Mouse (Mus musculus) heart, embryonic 15.5 days (tissue): ENCODE measurements around the gene Mymk. TPM values are rescaled to one million over a fixed set of nuclear protein-coding genes. Genes with fewer than 3 reads are reported as not detected.
A peak's percentile ranks its signal among the peaks of the same experiment; 100 is the strongest.

Source experiments
- ATAC-seq: fragments of 200-750 bp; cut with Nextera tagmentation; replicated peaks from 2 replicates; pipeline ENCODE4 v1.8.0; 2017; ENCODE audit warnings: low read depth, moderate TSS enrichment; ENCODE audit not compliant: insufficient number of reproducible peaks, insufficient read depth, low FRiP score
- H3K27ac ChIP-seq: fragments of 300-500 bp; sonication (generic); 2 replicates; pipeline ENCODE4 v1.5.1; 2015; ENCODE audit warnings: mild to moderate bottlenecking, inconsistent platforms
- H3K27me3 ChIP-seq: fragments of 300-500 bp; sonication (generic); 2 replicates; pipeline ENCODE4 v1.6.1; 2015; ENCODE audit warnings: inconsistent platforms
- H3K36me3 ChIP-seq: fragments of 300-500 bp; sonication (generic); 2 replicates; pipeline ENCODE4 v1.6.1; 2015; ENCODE audit warnings: mild to moderate bottlenecking, inconsistent platforms
- H3K4me1 ChIP-seq: fragments of 300-500 bp; sonication (generic); replicated peaks from 2 replicates; pipeline ENCODE4 v1.6.1; 2015; ENCODE audit warnings: inconsistent platforms
- H3K4me2 ChIP-seq: fragments of 300-500 bp; sonication (generic); 2 replicates; pipeline ENCODE4 v1.6.1; 2015; ENCODE audit warnings: inconsistent platforms, mild to moderate bottlenecking, moderate library complexity
- H3K4me3 ChIP-seq: fragments of 300-500 bp; sonication (generic); 2 replicates; pipeline ENCODE4 v1.5.1; 2015; ENCODE audit warnings: mild to moderate bottlenecking, inconsistent platforms
- H3K9ac ChIP-seq: fragments of 300-500 bp; sonication (generic); 2 replicates; pipeline ENCODE4 v1.6.1; 2015; ENCODE audit warnings: mild to moderate bottlenecking, inconsistent platforms
- H3K9me3 ChIP-seq: fragments of 300-500 bp; sonication (generic); replicated peaks from 2 replicates; pipeline ENCODE4 v1.6.1; 2016; ENCODE audit warnings: inconsistent platforms
- WGBS: fragments of 180-500 bp; shearing (Covaris S2); methylation state at CpG from one replicate; pipeline ENCODE4 v1.1.7; 2015; ENCODE audit warnings: mixed read lengths; 5-methylcytosine and 5-hydroxymethylcytosine counted together
- polyA plus RNA-seq: library from polyadenylated mRNA; unstranded; fragments of >200 nt; fragmentation: Nextera tagmentation; extraction: Ambion mirVana; gene quantifications from 2 replicates; pipeline ENCODE4 v1.2.1, GENCODE M21; 2015

Mymk gene
- polyA plus RNA-seq, 1 experiment from 2014 or later: 0.18 TPM

DNA sequence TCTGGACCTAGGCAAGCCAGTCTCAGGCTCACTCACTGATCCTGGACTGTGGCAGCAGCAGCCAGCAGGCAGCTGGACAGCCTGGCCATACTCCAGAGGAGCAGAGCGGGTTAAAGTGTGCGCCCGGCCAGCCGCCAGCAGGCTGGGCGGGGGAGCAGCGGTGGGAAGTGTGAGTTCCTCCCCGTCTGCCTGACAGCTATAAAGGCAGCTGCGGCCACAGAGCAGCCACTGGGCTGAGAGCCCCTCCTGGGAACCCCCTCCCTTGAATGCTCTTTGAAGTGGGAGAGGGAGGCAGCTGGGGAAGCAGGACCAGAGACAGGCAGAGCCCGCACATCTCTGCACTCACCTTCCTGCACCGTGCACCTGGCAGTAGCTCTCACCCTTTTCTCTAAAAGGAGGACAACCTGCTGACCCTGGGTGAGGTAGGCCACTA lies 7.2 kb upstream of the Mymk start, which contains the start of gene Adamtsl2:
TSS of gene Adamtsl2 (plus strand) at position 228 of the 433 bp plus-strand sequence.
- Histone ChIP-seq H3K4me1 (peaks cover 50% of the 10 kb centered on the region), H3K36me3 (no peaks in the 10 kb centered on the region), H3K27me3 (peaks cover 11% of the 10 kb centered on the region), H3K9ac (peak within 1 kb of the TSS; percentile 20; the same call in 1 of the 2 replicates), H3K27ac (peak within 1 kb of the TSS; percentile 51), H3K4me2 (peak within 1 kb of the TSS; percentile 51), H3K9me3 (no peaks in the 10 kb centered on the region), H3K4me3 (peak within 1 kb of the TSS; percentile 28)
- ATAC-seq: peak; percentile 87
- 1% methylated on average over 10 of the region's 10 CpGs for WGBS

DNA sequence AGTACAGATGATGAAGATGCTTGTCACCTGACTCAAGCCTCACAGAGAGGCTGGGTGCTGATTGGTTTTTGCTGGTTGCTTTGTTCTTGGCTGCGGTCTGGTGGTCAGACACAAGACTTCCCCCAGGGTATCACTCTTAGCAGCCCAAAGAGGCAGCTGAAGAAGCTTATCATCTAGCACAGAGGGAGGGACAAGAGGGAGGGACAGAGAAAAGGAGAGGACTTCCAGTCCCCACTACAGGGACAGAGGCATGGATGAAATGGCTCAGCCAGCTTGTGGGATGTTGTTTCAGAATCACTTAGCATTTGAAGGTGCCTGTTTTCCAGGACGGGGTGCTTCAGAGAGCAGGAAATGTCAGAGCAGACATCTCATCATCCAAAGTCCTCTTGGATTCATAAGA lies 6.3 kb upstream of the Mymk start:
- H3K4me2 ChIP-seq: peak overlapping the region; percentile 51; the same call in 1 of the 2 replicates
- H3K27me3 ChIP-seq: peaks cover 11% of the 10 kb centered on the region
- ATAC-seq: no peak
- no peak overlapping the region for H3K4me3 ChIP-seq
- H3K4me1 ChIP-seq: peaks cover 48% of the 10 kb centered on the region
- H3K27ac ChIP-seq: 0 out of 2 replicates have a peak overlapping the region, but pooled peaks have one; percentile 51
- 25% methylated on average over 2 of the region's 2 CpGs for WGBS
- no peak overlapping the region for H3K9ac ChIP-seq
- H3K9me3 ChIP-seq: no peaks in the 10 kb centered on the region
- no peaks in the 10 kb centered on the region for H3K36me3 ChIP-seq

DNA sequence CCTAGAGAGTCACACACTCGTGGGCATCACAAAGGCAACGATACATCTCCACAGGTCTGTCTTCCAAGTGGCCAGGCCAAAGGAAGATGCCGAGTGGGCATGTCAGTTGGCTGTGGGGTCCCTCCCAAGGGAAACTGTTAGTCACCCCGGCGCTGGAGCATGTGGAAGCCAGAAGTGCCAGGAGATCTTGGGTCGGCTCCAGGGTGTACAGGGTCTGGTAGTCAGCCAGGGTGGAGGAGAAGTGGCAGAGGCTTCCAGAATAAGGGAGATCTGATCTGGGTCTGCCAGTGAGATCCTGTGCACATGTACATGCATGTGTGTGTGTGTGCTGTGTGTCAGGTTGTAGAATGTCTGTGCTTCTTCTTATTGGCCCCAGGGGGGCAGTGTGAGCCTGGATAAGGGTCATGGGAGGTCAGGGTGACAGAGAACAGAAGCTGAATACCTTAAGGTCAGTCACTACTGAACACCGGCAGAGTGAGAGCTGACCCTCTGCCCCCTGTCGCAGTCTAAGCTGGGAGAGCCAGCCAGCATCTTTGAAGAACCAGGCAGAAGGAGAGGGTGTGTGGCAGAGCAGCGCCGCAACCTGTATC lies 5.8 kb upstream of the Mymk start:
- Histone ChIP-seq H3K4me3 (no peak overlapping the region), H3K9me3 (no peaks in the 10 kb centered on the region), H3K36me3 (no peaks in the 10 kb centered on the region), H3K4me1 (peaks cover 48% of the 10 kb centered on the region), H3K27me3 (peaks cover 11% of the 10 kb centered on the region), H3K9ac (no peak overlapping the region), H3K27ac (no peak overlapping the region), H3K4me2 (no peak overlapping the region)
- 59% methylated on average over 10 of the region's 10 CpGs for WGBS
- no peak for ATAC-seq

DNA sequence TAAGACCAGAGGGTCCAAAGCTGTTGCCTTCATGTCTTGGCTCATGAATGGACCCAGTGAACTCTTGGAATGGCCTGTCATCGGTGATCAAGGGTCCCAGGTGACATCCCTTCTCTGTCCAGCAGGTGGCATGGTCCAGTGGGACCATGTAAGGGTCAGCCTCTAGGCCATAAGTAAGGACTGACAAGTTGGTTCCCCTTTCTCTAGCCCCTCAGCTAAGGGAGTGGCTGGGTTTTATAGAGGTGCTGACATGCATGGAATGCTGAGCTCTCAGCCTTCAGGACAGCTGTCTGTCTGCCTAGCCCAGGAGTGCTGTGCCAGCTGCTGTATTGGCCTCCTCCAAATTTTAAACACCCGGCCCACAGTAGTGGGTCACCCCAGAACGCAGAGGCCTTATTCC lies 3.5 kb upstream of the Mymk start:
- Histone ChIP-seq H3K36me3 (no peaks in the 10 kb centered on the region), H3K4me3 (no peak overlapping the region), H3K9ac (no peak overlapping the region), H3K4me1 (peaks cover 60% of the 10 kb centered on the region), H3K27me3 (peaks cover 6% of the 10 kb centered on the region), H3K27ac (no peak overlapping the region), H3K9me3 (no peaks in the 10 kb centered on the region), H3K4me2 (no peak overlapping the region)
- WGBS: 63% methylated on average over 3 of the region's 3 CpGs
- no peak for ATAC-seq

DNA sequence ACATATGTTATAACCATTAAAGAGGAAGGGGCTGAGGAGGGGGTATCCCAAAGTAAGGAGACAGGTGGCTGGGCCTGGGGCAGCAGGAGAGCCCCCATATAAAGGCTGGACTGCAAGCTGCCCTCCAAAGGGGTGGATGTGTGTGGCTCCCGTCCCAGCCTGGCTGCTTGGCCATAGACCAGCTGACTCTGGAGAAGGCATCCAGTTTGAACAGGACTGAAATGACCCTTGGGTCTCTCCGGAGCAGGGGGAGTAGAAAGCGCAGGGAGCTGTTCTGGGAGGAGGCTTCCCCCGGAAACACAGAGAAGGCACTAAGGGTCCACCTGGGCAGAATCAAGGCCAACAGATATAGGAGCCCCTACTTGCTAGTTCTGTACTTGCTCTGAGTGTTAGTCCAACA lies 2.8 kb upstream of the Mymk start:
- Histone ChIP-seq H3K27ac (no peak overlapping the region), H3K4me3 (no peak overlapping the region), H3K27me3 (no peaks in the 10 kb centered on the region; the same call in none of the 2 replicates), H3K9me3 (no peaks in the 10 kb centered on the region), H3K4me1 (peaks cover 57% of the 10 kb centered on the region), H3K9ac (no peak overlapping the region), H3K4me2 (no peak overlapping the region), H3K36me3 (no peaks in the 10 kb centered on the region)
- ATAC-seq: no peak
- 69% methylated on average over 4 of the region's 4 CpGs for WGBS

DNA sequence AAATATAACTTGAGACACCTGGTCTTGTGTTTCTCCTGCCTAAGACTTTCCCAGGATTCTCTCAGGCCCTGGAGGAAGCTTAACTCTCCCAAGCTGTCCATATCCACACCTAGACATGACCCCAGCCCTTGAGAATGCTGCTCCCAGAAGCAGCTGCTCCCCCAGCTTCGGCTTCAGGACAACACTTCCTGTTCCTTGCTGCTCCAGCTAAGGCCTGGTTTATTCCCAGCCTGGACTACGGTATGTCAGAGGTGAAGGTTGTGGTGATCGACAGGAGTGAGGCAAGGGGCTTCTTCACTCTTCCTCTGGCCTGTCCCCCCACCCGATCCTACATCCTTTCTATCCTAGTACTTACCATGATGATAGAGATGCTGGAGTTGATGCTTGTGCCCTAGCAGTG lies 1.4 kb upstream of the Mymk start:
- peaks cover 43% of the 10 kb centered on the region for H3K4me1 ChIP-seq
- H3K27ac ChIP-seq: no peak overlapping the region
- H3K9ac ChIP-seq: no peak overlapping the region
- H3K36me3 ChIP-seq: no peaks in the 10 kb centered on the region
- WGBS: 58% methylated on average over 4 of the region's 4 CpGs
- no peaks in the 10 kb centered on the region; the same call in none of the 2 replicates for H3K27me3 ChIP-seq
- no peaks in the 10 kb centered on the region for H3K9me3 ChIP-seq
- H3K4me3 ChIP-seq: no peak overlapping the region
- ATAC-seq: no peak
- no peak overlapping the region for H3K4me2 ChIP-seq

DNA sequence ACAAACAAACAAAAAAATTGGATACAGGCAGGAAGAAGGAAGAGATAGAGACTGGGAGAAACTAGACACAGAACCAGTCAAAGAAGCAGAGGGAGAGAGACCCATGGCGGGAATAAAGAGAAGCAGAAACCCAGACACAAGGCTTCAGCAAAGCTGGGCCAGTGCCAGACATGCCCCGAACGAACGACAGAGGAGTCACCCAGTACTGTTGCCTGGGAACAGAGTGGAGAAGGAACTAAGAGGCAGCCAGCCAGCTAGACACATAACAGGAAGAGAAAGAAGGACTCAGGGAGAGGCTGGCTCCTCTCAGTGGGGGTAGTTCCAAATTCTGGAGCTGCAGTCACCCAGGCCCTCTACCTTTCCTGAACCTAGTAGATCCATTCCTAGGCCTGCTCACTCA lies 842 bp downstream of the Mymk start:
- H3K4me2 ChIP-seq: no peak overlapping the region
- peak; percentile 74 for ATAC-seq
- no peaks in the 10 kb centered on the region for H3K36me3 ChIP-seq
- H3K27me3 ChIP-seq: no peaks in the 10 kb centered on the region
- H3K9me3 ChIP-seq: no peaks in the 10 kb centered on the region
- peaks cover 32% of the 10 kb centered on the region for H3K4me1 ChIP-seq
- H3K4me3 ChIP-seq: no peak overlapping the region
- WGBS: 4% methylated on average over 4 of the region's 4 CpGs
- H3K27ac ChIP-seq: peak overlapping the region; percentile 34; the same call in 1 of the 2 replicates
- H3K9ac ChIP-seq: no peak overlapping the region

DNA sequence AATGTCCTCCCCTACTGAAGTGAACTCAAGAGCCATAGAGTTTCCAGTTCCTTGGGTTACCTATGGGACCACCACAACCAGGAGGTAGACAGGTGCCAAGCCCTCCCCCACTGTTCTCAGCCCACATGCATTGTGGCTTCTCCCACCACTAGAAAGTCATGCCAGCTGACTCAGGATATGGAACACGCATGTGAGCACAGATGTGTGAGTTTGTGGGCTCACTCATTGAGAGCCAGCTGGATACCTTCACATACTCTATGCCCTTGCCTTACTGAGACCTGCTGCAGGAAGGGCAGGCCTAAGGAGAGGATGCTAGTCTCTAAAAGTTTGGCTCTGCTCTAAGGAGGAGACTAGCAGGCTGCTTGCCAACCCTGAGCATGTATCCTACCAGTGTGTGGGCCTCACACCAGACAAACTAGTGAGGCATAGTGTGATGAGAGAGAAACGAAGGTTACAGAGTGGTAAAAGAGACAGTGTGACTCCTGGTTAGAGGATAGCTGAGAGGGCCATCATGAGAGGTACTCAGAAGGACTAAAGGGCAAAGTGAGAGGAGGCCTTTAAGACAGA lies 1.6 kb downstream of the Mymk start:
- no peak overlapping the region for H3K4me3 ChIP-seq
- ATAC-seq: no peak
- H3K4me2 ChIP-seq: no peak overlapping the region
- H3K9ac ChIP-seq: no peak overlapping the region
- no peaks in the 10 kb centered on the region for H3K9me3 ChIP-seq
- H3K4me1 ChIP-seq: peaks cover 26% of the 10 kb centered on the region
- H3K36me3 ChIP-seq: no peaks in the 10 kb centered on the region
- H3K27ac ChIP-seq: no peak overlapping the region
- 74% methylated on average over 2 of the region's 2 CpGs for WGBS
- no peaks in the 10 kb centered on the region for H3K27me3 ChIP-seq

DNA sequence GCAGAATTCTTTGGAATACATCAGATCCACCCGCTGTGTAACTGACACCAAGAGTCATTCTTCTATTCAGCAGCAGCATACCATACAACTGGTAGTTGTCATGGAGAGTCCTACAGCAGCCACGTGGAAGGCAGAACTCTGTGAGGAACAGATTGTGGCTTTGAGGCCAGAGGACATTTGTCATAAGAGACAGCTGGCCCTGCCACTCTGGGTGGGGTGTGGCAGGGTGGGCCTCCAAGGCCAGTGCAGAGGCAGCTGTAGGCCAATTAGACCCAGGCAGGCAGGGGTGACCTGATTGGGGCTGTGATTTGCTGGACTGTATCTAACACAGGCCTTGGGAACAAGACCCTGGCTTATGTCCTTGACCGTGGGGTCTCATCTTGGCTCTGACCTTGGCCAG lies 2.3 kb downstream of the Mymk start:
- no peak overlapping the region for H3K4me2 ChIP-seq
- H3K9ac ChIP-seq: no peak overlapping the region
- H3K4me3 ChIP-seq: no peak overlapping the region
- no peaks in the 10 kb centered on the region for H3K36me3 ChIP-seq
- H3K4me1 ChIP-seq: peaks cover 19% of the 10 kb centered on the region
- H3K9me3 ChIP-seq: no peaks in the 10 kb centered on the region
- ATAC-seq: no peak
- 58% methylated on average over 3 of the region's 3 CpGs for WGBS
- H3K27ac ChIP-seq: no peak overlapping the region
- H3K27me3 ChIP-seq: no peaks in the 10 kb centered on the region

DNA sequence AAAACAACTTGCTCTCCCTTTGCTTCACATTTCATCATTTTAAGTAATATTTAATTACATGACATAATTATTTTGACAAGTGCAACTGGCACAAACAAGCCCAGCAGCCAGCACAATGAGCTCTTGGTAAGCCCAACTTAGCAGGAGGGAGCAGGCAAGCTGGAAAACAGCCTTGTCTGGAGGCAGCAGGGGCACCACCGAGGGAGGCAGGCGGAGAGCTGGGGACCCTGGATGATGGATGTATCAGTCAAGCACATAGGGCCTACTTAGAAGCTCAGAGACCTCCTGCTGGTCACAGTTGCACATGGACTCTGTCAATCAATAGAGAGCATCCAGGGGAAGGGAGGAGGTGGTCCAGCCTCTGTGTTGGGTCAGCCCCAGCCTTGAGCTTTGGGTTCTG lies 4.0 kb downstream of the Mymk start:
- H3K9me3 ChIP-seq: no peaks in the 10 kb centered on the region
- H3K4me2 ChIP-seq: no peak overlapping the region
- no peak overlapping the region for H3K27ac ChIP-seq
- H3K27me3 ChIP-seq: no peaks in the 10 kb centered on the region
- ATAC-seq: no peak
- H3K36me3 ChIP-seq: no peaks in the 10 kb centered on the region
- peaks cover 18% of the 10 kb centered on the region for H3K4me1 ChIP-seq
- 57% methylated on average over 2 of the region's 2 CpGs for WGBS
- H3K4me3 ChIP-seq: no peak overlapping the region
- H3K9ac ChIP-seq: no peak overlapping the region

DNA sequence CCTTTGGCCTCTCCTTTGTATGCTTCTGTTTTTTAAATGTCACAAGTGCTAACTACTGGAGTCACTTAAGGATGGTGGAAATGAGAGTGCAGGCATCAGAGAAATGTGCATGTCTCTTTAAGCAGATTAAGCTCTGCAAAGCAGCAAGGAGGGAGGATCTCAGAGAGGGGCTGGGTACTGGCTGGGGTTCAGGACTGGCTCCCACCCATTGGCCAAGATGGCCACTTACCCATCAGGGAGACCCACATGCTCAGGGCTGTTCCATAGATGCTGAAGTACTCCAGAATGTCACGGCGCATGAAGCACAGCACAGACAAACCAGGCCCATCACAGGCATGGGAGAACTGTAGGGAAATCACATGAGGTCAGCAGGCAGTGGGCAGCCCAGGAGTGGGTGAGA lies 4.9 kb downstream of the Mymk start:
- H3K27ac ChIP-seq: no peak overlapping the region
- no peak overlapping the region for H3K4me3 ChIP-seq
- H3K36me3 ChIP-seq: no peaks in the 10 kb centered on the region
- peaks cover 21% of the 10 kb centered on the region for H3K4me1 ChIP-seq
- no peak overlapping the region for H3K9ac ChIP-seq
- 94% methylated on average over 2 of the region's 2 CpGs for WGBS
- no peak overlapping the region for H3K4me2 ChIP-seq
- no peaks in the 10 kb centered on the region for H3K9me3 ChIP-seq
- no peaks in the 10 kb centered on the region for H3K27me3 ChIP-seq
- no peak for ATAC-seq

DNA sequence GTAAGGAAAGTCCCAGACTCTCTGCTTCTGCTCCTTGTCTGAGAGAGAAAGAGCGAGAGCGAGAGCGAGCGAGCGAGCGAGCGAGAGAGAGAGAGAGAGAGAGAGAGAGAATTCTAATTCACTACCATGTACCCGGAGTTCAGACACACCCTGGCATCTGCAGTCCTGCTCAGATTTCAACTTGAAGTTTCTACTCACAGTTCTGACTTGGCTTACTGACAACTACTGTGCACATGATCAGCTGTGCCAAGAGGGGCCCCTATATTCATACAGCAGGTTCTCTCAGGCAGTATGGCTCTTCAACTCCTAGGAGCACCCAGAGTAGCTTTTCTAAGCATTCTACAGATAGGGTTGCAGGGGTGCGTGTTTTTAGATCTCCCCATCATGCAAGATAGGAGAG lies 12.8 kb downstream of the Mymk start:
- no peak overlapping the region for H3K4me2 ChIP-seq
- H3K27ac ChIP-seq: no peak overlapping the region
- no peak overlapping the region for H3K9ac ChIP-seq

More for the DNA sequence above, 12.8 kb downstream of the Mymk start:
- Histone ChIP-seq H3K4me3 (no peak overlapping the region), H3K4me1 (peaks cover 30% of the 10 kb centered on the region), H3K9me3 (no peaks in the 10 kb centered on the region), H3K27me3 (no peaks in the 10 kb centered on the region), H3K36me3 (no peaks in the 10 kb centered on the region)
- no peak; the same call in 1 of the 2 replicates for ATAC-seq
- WGBS: 71% methylated on average over 9 of the region's 9 CpGs
